Mouse (Mus musculus) embryo, embryonic 11 days (tissue): Measurements from ENCODE around the gene Fam155a.
"Not testable (repeated sequence)": the region's sequence is repeated elsewhere in the genome, so short reads cannot be mapped to it uniquely, and the experiment has no call there.

Experiments
- DNase-seq: peaks from one replicate; pipeline ENCODE4 v3.0.0-alpha.2; 2015

The Fam155a gene

GRCm38 (mm10) chr8:9770999-9771605, at the start of gene Fam155a:
Gene Fam155a (minus strand): TSS chr8:9771161.
- DNase-seq: peak; percentile 37

DNA sequence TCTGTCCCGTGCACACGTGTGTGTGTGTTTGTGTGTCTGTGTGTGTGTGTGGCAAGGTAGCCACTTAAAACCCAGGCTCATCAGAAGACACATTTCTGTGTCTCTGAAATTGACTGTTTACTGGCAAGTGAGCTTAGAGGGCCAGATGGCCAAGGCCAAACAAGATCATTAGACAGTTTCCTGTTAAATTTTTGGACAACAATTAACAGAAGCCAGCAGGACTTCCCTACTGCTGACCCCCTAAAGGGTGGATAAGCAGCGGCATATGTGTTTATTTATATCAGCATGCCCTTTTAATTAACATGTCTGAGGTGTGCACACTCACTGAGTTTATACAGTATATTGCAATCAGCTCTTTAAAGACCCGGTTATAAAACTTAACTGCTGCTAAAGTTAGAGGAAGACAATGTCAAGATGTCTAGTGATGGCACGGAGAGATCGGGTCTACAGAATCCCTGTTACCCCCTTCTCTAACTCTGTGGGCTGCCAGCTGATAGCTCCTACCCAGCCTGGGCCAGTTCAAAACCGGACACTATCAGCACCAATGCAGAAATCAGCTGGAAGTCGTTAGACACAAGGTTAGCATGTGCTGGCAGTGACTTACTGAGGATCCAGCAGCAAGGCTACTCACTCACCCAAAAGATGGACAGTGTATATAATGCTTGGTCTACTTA, 42.4 kb upstream of the Fam155a start:
- peak; percentile 27 for DNase-seq

DNA sequence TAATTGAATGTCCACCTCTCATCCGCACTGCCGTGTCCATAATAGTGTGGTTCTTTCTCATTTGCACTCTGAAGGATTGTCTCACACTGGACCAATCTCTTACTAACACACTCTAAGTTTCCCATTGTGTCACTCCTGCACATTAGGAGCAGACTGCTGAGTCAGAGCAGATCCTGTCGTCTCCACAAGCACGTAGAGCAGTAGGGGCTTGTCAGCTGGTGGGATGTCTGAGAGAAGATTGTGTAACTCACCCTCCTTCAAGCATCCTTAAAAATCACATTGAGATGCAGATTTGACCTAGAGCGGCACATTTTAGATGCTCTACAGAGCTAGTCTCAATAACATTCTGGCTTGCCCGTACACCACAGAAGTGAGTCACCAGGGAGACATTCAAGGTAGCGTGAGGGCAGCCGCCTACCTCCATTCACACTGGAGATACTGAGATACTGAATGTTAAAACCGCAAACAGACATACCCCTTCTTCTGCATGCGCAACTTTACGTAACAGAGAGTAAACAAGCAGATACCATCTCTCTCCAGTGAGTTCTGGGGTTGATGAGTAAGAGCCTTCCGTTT, 40.1 kb upstream of the Fam155a start:
- no peak for DNase-seq

DNA sequence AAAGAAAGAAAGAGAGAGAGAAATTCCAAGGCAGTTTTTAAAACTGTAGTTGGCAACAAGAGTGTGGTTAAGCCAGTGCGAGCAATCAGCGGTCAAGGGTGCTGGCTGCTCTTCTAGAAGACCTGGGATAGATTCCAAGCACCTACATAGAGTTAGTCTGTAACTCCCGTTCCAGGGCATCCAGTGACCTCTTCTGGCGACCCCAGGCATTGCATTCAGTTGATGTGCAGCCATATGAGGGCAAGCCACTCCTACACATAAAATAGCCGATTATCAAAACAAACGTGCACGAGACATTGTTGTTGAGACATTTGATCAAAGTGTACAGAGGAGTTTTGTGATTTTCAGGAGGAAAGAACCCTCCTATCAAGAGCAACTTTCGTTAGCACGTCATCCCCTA, 37.6 kb upstream of the Fam155a start:
- no peak for DNase-seq

- DNase-seq: no peak
Observed at GRCm38 (mm10) chr8:9805676-9806075, 34.7 kb upstream of the Fam155a start.

DNA sequence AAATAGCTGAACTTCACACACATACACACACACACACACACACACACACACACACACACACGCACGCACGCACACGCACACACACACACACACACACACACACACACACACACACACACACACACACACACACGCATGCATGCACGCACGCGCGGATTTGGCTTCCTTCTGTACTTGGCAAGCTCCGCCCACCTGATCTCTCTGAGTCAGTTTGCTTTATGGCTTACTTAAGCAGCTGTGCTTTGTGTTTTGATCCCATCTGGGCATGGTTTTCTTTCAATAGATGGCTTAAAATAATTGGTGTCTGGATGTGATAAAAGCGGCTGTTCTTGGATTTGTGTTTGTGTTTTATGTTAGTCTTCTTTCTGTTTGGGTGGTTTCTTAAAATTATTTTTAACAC, 29.4 kb upstream of the Fam155a start:
- DNase-seq: peak; percentile 61

- no peak for DNase-seq
Observed at GRCm38 (mm10) chr8:9799923-9800322, 29.0 kb upstream of the Fam155a start.

DNA sequence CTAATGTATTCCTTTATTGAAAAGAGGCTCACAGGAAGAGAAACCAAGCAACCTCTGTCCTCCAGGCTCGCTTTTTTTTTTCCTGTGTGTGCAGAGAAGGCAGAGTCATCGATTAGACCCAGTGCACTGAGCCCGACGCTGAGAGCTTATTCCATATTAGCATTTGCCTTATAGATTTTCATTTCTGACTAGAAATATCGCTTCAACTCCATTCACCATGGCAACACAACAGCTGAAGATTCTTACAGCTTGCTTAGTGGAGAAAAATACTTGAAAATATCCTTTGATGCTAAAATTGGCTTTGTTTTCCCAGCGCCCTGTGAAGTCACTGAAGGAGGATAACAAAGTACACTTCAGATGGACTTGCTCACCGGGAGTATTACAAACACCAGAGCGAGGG, 26.6 kb upstream of the Fam155a start:
- DNase-seq: no peak

DNA sequence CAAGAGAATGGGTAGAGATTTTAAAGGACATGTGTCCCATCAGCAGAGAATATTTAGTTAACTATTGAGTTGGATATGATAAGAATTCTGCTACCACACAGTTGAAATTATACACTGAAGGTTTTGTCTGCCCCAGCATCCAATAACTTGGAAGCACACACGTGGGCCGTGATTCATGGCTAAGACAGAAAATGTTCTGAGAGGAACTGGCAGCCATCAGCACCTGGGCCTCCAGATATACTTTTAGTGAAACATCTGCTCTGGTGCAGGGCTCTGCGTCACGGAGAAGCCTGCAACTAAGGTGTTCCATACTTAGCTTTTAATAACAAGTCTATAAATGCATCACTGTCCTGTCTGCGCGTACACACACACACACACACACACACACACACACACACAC, 24.8 kb upstream of the Fam155a start:
- DNase-seq: no peak

DNA sequence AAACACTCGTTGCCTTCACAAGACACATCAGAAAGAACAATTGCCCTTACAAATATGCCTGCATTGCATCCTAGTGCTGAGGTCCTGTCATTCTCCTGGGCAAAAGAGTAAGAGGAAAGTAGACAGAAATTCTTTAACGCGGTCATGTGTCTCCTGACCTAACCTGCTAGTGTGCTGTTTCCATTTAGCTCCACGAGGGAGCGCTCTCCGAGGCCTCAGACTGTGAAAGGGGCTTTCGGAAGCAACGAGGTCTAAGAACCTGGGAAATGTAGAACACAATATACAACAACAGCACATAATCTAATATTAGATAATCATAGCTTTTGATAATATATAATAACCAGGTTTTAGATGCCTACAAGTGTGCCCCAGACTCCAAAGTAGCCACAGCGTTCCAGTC, 22.4 kb upstream of the Fam155a start:
- DNase-seq: no peak

DNA sequence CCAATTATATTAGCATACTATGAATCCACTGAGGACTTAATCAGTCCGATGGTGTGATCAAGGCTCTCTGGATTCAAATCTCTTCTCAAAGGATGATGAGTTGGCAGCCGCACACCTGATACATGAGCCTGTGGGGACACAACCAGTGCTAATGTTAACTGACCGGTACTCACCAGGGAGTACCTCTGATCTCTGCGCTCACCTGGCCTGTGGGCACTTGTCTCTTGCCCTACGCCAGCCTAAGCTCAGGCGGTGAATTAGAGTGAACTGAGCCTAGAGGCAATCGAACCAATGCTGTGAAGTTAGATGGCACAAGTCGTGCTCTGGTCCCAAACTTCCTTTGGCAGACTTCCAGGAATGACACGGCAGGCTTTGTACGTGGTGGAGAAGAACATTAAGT, 9.4 kb upstream of the Fam155a start:
- DNase-seq: no peak

DNA sequence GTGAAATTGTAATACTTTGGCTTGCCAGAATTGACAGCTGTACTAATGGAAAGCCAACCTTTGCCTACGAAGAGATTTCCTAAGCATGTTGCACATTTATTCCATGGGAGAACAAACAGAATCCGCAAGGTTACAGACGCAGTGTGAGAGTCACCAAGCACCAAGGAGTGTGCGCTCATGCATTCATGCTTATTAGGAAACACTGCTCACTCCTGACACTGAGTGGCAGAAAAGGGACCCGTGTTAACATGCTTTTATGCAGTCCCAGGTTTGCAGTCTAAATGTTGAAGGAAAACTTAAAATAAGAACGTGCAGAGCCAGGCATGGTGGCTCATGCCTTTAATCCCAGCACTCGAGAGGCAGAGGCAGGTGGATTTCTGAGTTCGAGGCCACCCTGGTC, 7.2 kb upstream of the Fam155a start:
- DNase-seq: no peak

GRCm38 (mm10) chr8:9776818-9777217, 5.9 kb upstream of the Fam155a start:
- no peak for DNase-seq

DNA sequence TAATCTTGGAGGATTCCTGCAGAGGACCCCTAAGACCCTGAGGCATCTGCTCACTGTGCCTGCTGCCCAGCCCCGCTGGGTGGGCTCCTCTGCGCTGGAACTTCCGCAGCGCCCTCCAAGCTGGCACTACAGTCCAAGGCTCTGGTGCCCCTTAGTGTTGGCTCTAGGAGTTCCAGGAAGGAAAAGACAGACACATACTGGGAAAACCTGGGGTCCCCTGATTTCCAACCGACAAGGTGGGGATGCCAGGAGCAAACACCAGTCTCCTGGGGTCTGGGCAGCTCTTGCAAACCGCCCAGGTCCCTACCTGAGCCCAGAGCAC, 1.5 kb upstream of the Fam155a start:
- peak; percentile 34 for DNase-seq

DNA sequence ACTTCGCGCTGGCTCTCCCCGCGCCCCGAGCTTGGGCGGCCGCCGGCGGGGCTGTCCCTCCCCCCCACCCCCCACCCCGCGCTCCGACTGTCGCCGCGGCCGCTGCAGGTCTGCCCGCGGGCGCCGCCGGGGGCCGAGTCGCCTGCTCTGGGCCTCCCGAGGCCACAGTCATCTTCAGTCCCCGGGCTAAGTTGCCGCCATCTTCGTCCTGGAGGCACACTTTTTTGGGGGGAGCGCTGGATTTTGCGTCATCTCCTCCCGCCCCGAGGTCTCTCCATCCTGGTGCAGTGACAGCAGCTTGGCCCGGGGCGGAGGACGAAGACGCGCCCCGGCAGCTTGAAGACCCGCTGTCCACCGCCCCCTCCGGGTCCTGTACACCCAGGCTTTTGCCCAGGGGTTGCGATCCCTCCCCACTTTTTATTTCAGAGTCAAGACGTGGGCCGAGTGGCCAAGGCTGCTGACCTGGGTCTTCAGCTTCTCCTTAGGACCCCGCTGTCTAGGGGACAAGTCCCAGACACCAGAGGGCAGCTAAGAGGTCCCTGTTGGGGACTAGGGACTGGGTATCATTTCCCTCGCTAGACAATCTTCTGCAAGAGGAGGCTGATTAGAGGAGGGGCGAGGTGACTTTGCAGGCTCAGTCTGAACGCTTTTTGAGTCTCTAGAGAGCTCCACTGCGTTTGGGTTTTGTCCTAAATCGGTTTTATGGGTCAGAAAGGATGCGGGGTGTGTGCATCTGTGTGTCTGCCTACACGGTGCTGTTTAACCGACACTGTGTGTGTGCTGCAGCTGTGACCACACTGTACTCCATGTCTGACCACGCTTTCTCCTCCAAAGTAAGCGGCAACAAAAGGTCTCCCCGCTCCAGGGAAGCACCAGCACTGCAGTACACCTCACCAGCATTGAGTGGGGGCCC, 901 bp upstream of the Fam155a start:
- DNase-seq: peak; percentile 50

DNA sequence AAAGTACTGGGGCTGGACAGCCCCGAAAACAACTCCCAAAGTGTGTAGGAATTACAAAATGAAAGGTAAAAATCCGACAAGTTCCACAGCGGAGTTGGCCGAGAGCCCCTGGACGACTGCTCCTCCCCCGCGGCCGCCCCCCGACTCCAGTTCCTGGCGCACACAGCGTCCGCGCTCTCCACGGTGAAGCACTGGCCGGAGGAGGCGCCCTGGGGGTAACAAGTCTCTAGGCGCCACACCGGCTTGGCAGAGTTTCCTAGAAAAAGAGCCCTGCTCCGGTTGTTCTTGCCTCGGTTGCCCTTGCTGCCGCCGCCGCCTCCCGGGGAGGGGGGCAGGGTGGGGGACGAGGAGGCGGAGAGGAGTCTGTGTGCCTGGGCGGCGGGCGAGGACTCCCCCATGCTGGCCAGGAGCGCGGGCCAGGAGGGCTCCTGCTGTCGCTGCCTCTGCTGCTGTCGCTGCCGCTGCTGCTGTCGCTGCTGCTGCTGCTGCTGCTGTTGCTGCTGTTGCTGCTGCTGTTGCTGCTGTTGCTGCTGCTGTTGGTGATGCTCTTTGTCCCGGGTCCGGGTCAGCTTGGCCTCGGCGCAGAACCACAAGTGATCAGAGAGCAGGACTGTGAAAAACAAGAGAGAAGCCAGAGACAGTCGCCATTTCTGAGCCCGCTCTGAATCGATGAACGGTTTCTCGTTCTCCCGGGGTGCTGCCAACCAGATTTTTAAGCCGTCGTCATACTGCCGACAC, 531 bp downstream of the Fam155a start:
- peak; percentile 70 for DNase-seq

GRCm38 (mm10) chr8:9769061-9769460, 1.9 kb downstream of the Fam155a start:
- DNase-seq: peak; percentile 86

GRCm38 (mm10) chr8:9735169-9735568, 35.8 kb downstream of the Fam155a start:
- DNase-seq: no peak

- no peak for DNase-seq
Observed at GRCm38 (mm10) chr8:9709791-9710190, 61.2 kb downstream of the Fam155a start.

DNA sequence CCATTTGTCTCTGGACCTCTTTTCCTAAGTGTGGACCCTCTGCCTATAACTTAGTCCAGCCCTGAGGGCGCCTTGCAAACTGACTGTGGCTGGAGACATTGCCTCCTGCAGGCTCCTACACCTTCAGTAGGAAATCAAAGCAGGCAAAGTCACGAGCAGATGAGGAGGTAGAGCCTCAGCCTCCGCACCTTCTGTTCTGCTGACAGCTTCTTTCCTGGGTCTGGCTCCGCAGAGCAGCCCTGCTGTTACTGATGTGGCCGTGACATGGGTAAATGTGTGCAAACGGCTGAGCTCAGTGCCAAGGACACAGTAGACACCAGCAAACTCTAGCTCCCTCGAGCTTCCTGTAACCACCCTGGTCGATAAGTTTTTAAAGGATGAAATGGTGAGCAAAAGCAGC, 63.5 kb downstream of the Fam155a start:
- DNase-seq: no peak

DNA sequence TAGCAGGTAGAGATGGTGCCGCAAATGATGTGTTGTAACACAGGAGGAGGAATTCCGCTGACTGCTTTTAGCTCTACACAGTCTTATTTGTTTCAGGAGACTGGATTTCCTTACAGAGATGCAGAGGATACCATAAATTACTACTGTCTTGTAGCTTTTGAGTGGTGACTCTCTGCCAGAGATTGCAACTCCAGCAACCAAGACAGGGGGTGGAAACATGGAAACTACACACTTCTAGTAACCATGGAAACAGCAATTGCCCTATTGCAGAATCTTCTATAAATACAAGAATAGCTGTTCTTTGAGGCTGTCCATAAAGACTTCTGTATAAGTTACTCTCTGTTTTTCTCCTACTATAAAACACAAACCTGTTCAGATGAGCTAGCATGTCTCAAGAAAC, 76.2 kb downstream of the Fam155a start:
- no peak for DNase-seq

- DNase-seq: peak; percentile 13
Observed at GRCm38 (mm10) chr8:9692370-9692769, 78.6 kb downstream of the Fam155a start.

GRCm38 (mm10) chr8:9660014-9660413, 110.9 kb downstream of the Fam155a start:
- DNase-seq: not testable (repeated sequence)
